Mouse (Mus musculus) liver, postnatal 0 days (tissue): ENCODE data around the gene Pirt. TPM values are rescaled to one million over a fixed set of nuclear protein-coding genes. Genes with fewer than 3 reads are reported as not detected.

Source experiments
- ATAC-seq: fragments of 200-750 bp; cut with Nextera tagmentation; 2 replicates; pipeline ENCODE4 v1.8.0; 2017; ENCODE audit warnings: mild to moderate bottlenecking, moderate library complexity
- DNase-seq: peaks from one replicate; pipeline ENCODE4 v3.0.0-alpha.2; 2016
- H3K27ac ChIP-seq: fragments of 300-500 bp; sonication (generic); 2 replicates; pipeline ENCODE4 v1.5.1; 2014; ENCODE audit warnings: antibody characterized with exemption, moderate library complexity, mild to moderate bottlenecking, low read depth
- H3K27me3 ChIP-seq: fragments of 300-500 bp; sonication (generic); 2 replicates; pipeline ENCODE4 v1.6.1; 2014; ENCODE audit warnings: low read length, control low read depth, mixed read lengths; ENCODE audit not compliant: insufficient read depth
- H3K36me3 ChIP-seq: fragments of 300-500 bp; sonication (generic); replicated peaks from 2 replicates; pipeline ENCODE4 v1.6.1; 2014; ENCODE audit warnings: mild to moderate bottlenecking, control low read depth, low read length, moderate library complexity, mixed read lengths; ENCODE audit not compliant: insufficient read depth
- H3K4me1 ChIP-seq: fragments of 300-500 bp; sonication (generic); 2 replicates; pipeline ENCODE4 v1.6.1; 2014; ENCODE audit warnings: antibody characterized with exemption, mild to moderate bottlenecking, control low read depth; ENCODE audit not compliant: insufficient read depth
- H3K4me2 ChIP-seq: fragments of 300-500 bp; sonication (generic); 2 replicates; pipeline ENCODE4 v1.6.1; 2014; ENCODE audit warnings: low read depth, mild to moderate bottlenecking, low read length, moderate library complexity, mixed read lengths
- H3K4me3 ChIP-seq: fragments of 300-500 bp; sonication (generic); 2 replicates; pipeline ENCODE4 v1.5.1; 2014; ENCODE audit warnings: low read depth, low read length
- H3K9ac ChIP-seq: fragments of 300-500 bp; sonication (generic); replicated peaks from 2 replicates; pipeline ENCODE4 v1.6.1; 2014; ENCODE audit warnings: mild to moderate bottlenecking, moderate library complexity
- H3K9me3 ChIP-seq: fragments of 300-500 bp; sonication (generic); 2 replicates; pipeline ENCODE4 v1.6.1; 2016; ENCODE audit warnings: mild to moderate bottlenecking, control low read depth, low read length, mixed read lengths
- CTCF ChIP-seq: sonication (generic); IDR thresholded peaks from 2 replicates; pipeline ENCODE4 v1.5.1; 2016; ENCODE audit warnings: antibody characterized with exemption, low read depth
- EP300 ChIP-seq: IDR thresholded peaks from 2 replicates; pipeline ENCODE4 v1.6.1; 2016; ENCODE audit warnings: antibody characterized with exemption, low read depth, mild to moderate bottlenecking
- WGBS: fragments of 180-500 bp; shearing (Covaris S2); extraction: QIAGEN DNeasy Blood & Tissue Kit; methylation state at CpG from one replicate; pipeline ENCODE4 v1.1.7; 2014; ENCODE audit not compliant: insufficient replicate concordance; 5-methylcytosine and 5-hydroxymethylcytosine counted together
- polyA plus RNA-seq: library from polyadenylated mRNA; unstranded; fragments of >200 nt; fragmentation: Nextera tagmentation; extraction: Ambion mirVana; gene quantifications from 2 replicates; pipeline ENCODE4 v1.2.1, GENCODE M21; 2015

Gene Pirt
- polyA plus RNA-seq, 1 experiment from 2014 or later: not detected

DNA sequence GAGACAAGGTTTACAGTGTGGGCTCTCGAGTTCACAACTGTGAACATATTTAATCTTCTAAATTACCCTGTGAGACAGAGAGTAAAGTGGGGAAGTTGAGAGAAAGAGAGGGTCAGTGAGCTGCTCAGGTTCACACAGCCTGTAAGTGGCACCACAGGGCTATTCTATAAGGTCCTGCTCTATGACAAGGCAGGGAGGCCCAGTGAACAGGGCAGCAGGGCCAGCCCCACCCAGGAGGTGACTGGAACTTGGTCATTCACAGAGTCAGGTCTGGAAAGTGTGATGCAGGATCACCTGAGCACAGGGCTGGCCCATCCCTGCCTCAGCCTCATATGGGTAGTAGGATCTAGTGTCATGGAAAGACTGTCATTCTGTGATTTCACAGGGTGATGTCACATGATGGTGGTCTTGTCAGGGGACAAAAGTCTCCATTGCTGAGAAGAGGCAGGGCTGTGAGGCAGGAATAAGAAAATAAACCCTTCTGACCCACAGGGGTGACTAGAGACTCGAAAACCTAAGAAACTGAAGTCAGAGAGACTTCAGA, 33.5 kb downstream of the Pirt start:
- Histone ChIP-seq H3K4me2 (no peak overlapping the region), H3K4me3 (no peak overlapping the region), H3K4me1 (no peaks in the 10 kb centered on the region), H3K9me3 (no peaks in the 10 kb centered on the region), H3K36me3 (no peaks in the 10 kb centered on the region), H3K9ac (no peak overlapping the region), H3K27me3 (no peaks in the 10 kb centered on the region), H3K27ac (no peak overlapping the region)
- WGBS: 40% methylated on average over 2 of the region's 2 CpGs
- TF ChIP-seq EP300: no peak
- no peak for TF ChIP-seq CTCF
- DNase-seq (no peak), ATAC-seq (no peak)

DNA sequence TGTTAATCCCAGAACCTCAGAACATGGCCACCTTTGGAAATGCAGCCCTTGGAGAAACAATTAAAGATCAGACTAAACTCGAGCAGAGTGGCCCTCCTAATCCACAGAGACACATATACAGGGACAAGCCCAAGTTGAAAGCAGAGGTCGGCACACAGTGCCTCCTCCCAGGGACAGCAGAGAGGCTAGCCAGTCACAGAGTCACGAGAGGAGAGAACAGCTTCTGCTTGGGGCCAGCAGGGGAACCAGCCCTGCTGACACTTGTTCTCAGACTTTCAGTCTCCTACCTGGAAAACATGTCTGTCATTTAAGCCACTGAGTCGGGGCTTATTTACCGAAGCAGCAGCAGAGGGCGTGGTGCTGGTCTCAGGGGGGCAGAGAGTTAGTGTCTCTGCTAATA, 34.7 kb downstream of the Pirt start:
- no peaks in the 10 kb centered on the region for H3K27me3 ChIP-seq
- 63% methylated on average over 6 of the region's 6 CpGs for WGBS
- H3K9me3 ChIP-seq: no peaks in the 10 kb centered on the region
- DNase-seq: no peak
- H3K4me2 ChIP-seq: no peak overlapping the region
- no peak overlapping the region for H3K9ac ChIP-seq
- no peak for ATAC-seq
- H3K27ac ChIP-seq: no peak overlapping the region
- no peak for TF ChIP-seq CTCF
- no peak for TF ChIP-seq EP300
- no peak overlapping the region for H3K4me3 ChIP-seq
- H3K36me3 ChIP-seq: no peaks in the 10 kb centered on the region
- H3K4me1 ChIP-seq: no peaks in the 10 kb centered on the region

- H3K4me1 ChIP-seq: no peaks in the 10 kb centered on the region
- no peak overlapping the region for H3K27ac ChIP-seq
- 63% methylated on average over 6 of the region's 6 CpGs for WGBS
- H3K36me3 ChIP-seq: no peaks in the 10 kb centered on the region
- H3K4me2 ChIP-seq: no peak overlapping the region
- H3K9ac ChIP-seq: no peak overlapping the region
- no peak overlapping the region for H3K4me3 ChIP-seq
- no peaks in the 10 kb centered on the region for H3K27me3 ChIP-seq
- no peak for TF ChIP-seq EP300
- no peak for TF ChIP-seq CTCF
- ATAC-seq (no peak), DNase-seq (no peak)
- H3K9me3 ChIP-seq: no peaks in the 10 kb centered on the region
Observed at GRCm38 (mm10) chr11:66946922-66947321, 35.1 kb downstream of the Pirt start.

GRCm38 (mm10) chr11:66956303-66956702, 44.5 kb downstream of the Pirt start, which contains the start of gene Tmem238l:
Tmem238l (plus strand) TSS chr11:66956638.
- Histone ChIP-seq H3K36me3 (no peaks in the 10 kb centered on the region), H3K4me1 (no peaks in the 10 kb centered on the region), H3K9me3 (no peaks in the 10 kb centered on the region), H3K4me2 (no peak within 1 kb of the TSS), H3K27ac (no peak within 1 kb of the TSS), H3K4me3 (no peak within 1 kb of the TSS), H3K27me3 (no peaks in the 10 kb centered on the region), H3K9ac (no peak within 1 kb of the TSS)
- TF ChIP-seq CTCF (no peak), EP300 (no peak)
- 64% methylated on average over 9 of the region's 9 CpGs for WGBS
- DNase-seq: no peak
- no peak for ATAC-seq

DNA sequence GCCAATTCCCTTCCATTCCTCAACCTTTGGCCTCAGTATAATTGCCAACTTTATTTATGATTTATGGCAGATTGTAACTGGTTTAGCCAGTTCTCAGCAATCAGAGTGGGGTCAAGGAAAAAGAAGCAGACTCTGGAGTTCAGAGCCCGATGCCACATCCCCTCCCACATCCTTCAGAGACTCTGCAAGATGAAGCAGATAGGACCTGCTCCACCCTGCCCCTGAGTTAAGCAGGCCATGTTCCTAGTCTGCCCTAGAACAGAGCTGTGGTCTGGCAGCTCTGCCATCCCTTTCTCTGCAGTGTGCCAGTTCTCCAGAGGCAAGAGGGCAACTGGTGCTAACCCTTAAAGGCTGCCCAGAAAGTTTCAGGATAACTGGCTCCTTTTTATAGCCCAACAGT, 49.0 kb downstream of the Pirt start:
- Histone ChIP-seq H3K4me3 (no peak overlapping the region), H3K9ac (no peak overlapping the region), H3K4me2 (no peak overlapping the region), H3K4me1 (no peaks in the 10 kb centered on the region), H3K9me3 (no peaks in the 10 kb centered on the region), H3K27ac (no peak overlapping the region), H3K27me3 (no peaks in the 10 kb centered on the region), H3K36me3 (no peaks in the 10 kb centered on the region)
- no peak for TF ChIP-seq EP300
- no peak for TF ChIP-seq CTCF
- no peak for DNase-seq
- WGBS: 46% methylated on average over 1 of the region's 1 CpGs
- ATAC-seq: no peak

DNA sequence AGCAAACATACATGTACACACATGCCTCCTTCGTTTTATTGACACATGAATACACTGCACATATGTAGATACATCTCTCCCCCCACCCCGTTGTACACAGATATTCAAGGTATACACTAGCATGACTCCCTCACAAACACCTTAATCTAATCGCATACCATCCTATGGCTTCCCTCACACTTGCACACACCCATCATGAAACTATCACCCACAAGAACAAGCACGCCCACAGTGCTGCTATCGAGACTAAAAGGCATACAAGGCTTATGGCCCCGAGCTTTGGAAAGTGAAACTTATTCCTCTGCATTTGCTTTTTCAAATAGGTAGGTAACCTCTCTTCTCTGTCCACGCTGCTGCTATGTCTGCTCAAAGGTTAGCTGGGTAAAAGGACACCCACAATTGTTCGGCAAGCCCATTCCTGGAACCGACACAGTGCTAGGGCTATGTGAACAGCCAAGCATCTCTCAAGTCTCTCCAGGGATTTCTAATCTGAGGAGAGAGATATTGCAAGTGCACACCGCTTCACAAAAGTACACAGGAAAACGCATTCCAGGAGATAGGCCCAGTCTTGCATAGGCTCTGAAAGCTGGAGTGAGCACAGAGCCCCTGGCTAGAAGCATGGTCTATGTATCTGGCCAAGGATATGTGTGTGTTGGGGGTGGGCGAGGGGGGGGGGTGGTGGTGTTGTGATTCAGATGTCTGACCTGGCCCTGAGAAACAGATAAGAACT, 49.8 kb downstream of the Pirt start:
- no peaks in the 10 kb centered on the region for H3K27me3 ChIP-seq
- no peaks in the 10 kb centered on the region for H3K9me3 ChIP-seq
- WGBS: 73% methylated on average over 12 of the region's 12 CpGs
- DNase-seq (no peak), ATAC-seq (no peak)
- H3K27ac ChIP-seq: no peak overlapping the region
- H3K4me1 ChIP-seq: no peaks in the 10 kb centered on the region
- no peaks in the 10 kb centered on the region for H3K36me3 ChIP-seq
- no peak overlapping the region for H3K9ac ChIP-seq
- TF ChIP-seq EP300: no peak
- no peak for TF ChIP-seq CTCF
- no peak overlapping the region for H3K4me3 ChIP-seq
- no peak overlapping the region for H3K4me2 ChIP-seq
